Mouse (Mus musculus) left cerebral cortex, adult 9 months (tissue): Measurements from ENCODE around the gene Mgll.

ENCODE experiments used
- DNase-seq, 2 experiments: peaks; one replicate each; pipeline ENCODE4 v3.0.0; 2022; ENCODE audit warnings: low spot score in 2 of 2

Mgll gene

DNA sequence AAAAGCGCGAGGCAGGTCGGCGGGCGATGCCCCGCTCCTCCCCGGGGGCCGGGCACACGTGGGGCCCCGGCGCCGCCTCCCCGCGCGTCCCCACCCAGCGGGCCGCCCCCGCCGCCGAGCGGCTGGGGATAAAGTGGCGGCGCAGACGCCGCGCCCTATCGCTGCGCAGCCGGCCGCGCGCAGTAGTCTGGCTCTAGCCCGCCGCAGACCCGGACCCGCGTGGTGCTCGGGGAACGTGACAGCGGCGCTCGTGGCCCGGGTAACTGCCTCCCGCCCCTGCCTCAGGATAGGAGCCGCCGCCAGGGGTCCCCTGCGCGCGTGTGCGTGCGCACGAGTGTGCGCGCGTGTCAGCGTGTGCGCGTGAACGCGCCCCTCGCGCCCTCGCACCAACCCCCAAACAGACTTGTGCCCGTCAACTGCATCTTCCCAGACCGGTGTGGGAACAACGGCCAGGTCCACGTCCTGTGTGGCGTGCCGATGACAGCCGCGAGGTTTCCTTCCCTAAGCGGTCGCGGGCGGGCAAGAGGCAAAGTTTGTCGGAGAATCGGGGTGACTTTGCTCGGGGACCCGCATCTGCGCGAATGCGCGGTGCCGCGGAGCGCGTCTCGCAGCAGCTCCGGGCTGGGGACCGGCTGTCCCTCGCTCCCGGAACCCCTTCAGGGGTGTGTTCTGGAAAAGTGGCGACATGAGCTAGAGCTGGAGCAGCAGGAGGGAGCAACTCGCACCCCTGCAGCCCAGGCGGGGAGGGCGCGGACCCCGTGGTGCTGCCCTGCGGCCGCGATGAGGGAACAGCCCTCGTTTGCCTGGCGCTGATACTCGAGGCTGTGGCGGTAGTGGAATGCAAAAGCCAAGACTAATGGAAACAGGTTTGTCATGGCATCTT, at the start of gene Mgll:
Gene Mgll, plus strand, starts transcription at position 100 of the 883 bp plus-strand sequence.
- peak in 1 of 2 experiments; percentile 72 for DNase-seq

DNA sequence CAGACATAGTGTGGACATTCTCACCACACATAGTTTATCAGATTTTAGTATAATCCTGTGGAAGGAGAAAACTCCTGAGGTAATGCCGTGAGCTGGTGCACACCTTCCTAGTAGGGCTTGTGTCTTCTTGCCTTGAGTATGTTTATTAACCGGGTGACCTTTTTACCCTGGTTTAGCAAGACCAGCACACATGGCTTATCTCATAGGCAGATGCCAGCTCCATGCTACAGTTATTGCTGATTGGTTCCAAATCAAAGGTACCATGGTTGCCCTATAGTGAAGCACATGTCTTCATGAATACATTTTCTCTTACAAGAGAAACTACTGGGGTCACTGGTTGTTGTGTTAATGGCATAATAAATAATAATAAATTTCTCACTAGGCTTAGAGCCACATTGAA, 48.4 kb upstream of the Mgll start:
- no peak for DNase-seq

DNA sequence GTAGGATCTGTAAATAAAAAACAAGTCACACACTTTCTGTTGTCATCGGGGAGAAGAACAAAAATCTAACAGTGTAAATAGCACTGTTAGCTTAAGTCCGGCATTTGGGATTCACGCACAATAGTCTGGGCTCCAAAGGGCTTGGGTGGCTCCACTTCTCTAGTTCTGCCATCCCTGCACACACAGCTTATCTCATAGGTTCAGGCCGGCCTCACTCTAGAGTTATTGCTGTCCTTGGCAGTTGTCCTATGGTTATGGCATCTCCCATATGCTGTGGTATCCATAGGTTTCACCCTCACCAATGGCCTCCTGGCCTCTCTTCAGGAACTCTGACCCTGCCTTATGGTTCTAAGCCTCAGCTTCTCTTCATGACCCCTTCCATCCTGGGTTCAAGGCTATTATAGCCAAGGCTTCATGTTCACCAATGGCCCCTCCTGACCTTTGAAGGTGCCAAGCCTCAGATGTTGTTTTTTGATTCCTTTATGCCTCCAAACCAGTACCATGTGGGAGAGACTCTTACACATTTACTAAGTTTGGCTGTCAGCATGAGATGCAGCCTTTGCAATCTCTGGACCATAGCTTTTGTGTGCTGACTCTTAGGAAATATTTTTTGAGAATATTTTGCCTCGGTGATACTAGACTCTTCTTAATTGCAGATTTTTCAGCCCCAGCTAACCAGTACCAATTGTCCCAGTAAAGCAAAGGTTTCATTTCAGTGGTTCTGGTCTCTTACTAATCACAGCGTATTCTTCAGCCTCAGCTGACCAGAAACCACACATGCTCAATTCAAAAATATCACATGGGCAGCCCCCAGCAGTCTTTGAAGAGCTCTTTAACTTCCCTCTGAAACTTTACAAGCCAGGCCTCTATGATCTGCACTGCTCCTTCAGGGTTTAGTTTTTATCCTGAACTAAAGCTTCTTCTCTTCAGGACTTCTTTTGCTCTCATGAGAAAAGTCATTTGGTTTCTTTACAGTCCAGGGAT, 47.2 kb upstream of the Mgll start:
- no peak for DNase-seq

DNA sequence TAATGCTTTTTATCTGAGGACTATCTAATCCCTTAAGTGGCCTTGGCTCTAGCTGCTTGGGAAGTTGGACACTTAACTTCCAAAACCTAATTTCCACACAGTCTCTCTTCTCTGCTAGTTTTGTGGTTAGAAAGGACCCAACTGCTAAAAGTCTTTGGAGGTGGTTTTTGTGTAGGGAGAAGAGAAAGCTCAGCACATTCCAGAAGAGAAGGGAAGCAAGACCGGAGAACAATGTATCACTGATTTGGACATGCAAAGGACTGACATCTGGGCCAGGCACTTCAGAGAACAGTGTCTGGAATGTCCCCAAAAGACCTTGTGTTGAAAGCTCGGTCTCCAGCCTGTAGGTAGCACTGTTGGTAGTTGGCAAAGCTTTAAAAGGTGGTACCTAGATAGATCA, 46.5 kb upstream of the Mgll start:
- DNase-seq, result no peak

DNA sequence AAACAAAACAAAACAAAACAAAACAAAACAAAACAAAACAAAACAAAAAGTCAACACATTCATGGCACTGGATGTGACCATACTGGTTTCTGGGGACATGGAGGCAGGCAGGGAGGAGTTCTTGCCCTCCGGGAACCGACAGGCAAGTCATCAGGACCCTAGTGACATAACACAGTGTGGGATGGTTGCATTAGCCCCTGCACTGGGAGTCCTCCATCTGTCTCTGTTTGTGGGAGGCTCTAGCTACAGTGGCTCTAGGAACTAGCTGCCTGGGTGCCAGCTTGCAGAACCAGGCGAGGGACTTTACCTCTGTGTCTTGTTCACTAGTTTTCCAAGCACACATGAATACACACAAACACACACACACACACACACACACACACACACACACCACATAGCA, 43.2 kb upstream of the Mgll start:
- DNase-seq, result no peak

- no peak for DNase-seq
Observed at GRCm38 (mm10) chr6:88683380-88684053, 40.7 kb upstream of the Mgll start.

- DNase-seq, result no peak
Observed at GRCm38 (mm10) chr6:88688171-88688570, 36.0 kb upstream of the Mgll start.

GRCm38 (mm10) chr6:88688712-88689111, 35.5 kb upstream of the Mgll start:
- no peak for DNase-seq

GRCm38 (mm10) chr6:88690211-88690610, 34.0 kb upstream of the Mgll start:
- DNase-seq, result no peak

- no peak for DNase-seq
Observed at GRCm38 (mm10) chr6:88691361-88691760, 32.9 kb upstream of the Mgll start.

DNA sequence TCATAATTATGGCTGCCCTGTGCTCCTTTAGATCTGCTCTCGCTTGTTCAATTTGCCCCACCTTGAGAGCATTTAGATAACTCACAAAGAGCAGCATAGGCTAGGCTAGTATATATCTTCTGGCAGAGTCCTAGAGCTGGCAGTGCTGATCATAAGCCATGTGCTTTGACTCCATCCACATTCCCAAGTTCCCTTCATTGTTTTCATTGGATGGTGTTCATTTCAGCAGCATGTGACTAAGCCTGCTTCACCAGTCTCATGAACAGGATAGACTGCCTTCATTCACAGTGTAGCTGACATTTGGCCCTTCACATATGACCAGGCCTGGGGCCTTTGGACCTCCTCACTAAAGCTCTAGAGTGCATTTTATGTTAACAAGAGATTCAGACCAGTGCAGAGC, 21.3 kb upstream of the Mgll start:
- DNase-seq, result no peak

DNA sequence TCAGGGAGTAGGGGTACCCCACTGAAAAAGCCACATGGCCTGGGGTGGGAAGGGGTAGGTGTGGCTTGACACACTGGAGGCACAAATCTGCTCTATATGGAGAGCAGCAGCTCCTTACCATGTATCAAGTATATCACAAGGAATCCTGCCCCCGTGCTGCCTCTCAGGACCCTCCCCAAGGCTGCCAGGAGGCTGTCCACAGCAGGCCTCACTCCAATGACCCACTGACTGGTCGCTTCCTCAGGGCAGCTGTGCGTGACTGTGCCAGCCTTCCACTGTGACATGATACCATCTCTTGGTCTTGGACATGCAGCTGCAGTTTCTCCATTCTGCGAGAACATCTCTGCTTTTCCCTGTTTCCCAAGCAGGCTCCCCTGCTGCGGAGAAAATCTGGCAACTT, 20.5 kb upstream of the Mgll start:
- no peak for DNase-seq

DNA sequence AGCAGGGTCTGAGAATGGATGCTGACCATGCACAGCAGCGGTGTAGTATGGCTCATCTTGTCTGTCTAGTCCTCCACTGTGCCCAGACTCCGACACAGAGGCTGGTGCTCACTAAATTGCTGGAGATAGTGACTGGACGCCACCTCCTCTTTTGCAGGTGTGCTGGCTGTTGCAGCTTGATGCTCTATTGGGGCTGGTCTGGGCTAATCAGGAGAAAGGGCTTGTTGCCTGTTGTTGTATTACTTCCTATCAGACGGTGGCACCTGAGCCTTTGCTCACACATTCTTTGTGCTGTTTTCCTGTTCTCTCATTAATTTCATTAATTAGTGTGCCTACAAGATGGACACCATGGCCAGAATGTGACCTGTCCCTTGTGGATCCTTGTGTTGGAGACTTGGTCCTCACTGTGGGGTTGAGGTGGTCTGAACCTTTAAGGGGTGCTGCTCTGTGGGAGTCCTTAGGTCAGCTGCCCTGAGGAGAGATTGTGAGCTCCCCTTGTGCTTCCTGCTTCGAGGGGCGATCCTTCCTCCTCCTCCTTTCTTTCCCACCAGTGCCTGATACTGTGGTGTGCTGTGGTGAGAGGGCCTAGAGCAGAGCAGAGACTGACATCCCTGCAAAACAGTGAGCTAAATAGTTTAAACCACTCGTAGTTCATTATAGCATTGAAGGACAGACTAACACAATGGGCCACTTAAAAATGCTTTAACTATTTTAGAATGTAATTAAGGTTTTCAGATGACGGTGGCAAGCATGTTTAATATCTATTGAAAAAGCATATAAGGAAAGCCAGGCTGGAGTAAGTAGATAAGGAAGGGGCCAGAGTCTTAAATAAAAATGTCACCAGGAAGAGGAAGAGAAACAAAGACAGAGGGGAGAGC, 15.6 kb upstream of the Mgll start:
- DNase-seq, result no peak

DNA sequence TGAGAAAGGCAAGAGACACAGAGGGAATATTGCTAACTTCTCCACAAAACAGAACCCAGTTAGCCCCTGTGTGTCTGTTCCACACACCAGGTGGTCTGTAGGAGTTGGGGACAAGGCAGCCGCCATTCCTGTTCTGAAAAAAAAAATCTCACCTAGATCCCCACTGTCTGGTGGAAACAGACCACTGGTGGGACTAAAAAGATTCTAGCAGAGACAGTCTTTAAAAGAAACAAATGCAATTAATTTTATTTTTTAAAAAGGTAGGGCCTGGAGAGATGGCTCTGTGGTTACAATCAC, 15.0 kb upstream of the Mgll start:
- DNase-seq, result no peak

DNA sequence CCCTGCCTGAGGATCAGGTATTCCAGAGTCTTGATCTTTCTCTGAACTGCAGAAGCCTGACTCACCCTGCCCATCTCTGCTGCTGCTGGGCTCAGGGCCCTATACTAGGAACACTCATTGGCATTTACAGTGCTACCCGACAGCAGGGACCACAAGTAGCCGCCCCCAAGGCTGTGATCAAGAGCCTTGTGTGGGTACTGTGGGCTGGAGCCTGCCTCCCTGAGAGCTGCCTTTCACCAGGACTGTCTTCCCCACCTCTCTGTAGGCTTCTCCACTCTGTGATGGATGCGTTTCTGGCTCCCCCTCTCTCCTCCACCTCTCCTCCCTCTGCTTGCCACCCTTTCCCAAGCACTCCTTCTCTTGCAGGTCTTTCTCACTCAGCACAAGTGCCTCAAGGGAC, 12.9 kb upstream of the Mgll start:
- no peak for DNase-seq

- DNase-seq, result no peak
Observed at GRCm38 (mm10) chr6:88712083-88712482, 12.1 kb upstream of the Mgll start.

DNA sequence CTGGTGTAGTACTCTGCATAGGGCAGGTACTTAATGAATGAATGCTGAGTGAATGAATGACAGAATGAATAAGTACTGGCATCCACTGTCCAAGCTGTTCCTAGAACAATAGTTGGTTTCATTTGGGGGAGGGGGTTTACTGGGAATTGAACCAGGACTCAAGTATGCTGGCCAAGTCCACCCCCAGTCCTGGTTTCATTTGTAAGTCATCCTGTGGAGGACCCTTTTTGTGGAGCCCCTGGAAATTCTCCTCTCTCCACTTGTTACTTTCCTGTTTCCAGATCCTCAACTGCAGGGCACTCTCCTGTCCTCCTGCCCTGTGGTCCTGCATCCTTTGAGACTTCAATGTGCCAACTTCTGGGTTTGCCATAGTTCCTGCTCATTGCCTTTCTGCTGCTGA, 10.9 kb upstream of the Mgll start:
- no peak for DNase-seq

DNA sequence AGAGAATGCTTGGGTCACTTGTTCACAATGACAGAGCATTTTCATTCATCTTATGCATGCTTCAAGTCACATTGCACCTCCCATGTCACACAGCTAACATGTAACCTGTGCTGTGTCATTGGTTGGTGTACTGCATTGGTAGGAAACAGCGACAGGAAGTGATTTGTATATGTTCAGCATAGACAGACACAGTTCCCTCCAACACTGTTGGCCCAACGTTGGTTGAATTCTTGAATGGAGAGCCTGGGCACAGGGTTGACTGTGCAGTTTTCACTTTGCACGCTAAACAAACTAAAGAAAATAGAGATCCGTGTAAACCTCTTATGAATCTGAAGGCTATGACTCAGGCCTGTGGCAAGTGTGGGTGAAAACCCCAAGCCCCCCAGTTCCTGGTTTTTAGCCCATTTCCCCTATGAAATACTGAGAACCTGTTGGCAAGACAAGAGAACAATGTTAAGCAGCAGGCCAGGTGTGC, 10.0 kb upstream of the Mgll start:
- no peak for DNase-seq

GRCm38 (mm10) chr6:88715378-88715781, 8.8 kb upstream of the Mgll start:
- no peak for DNase-seq

- DNase-seq, result no peak
Observed at GRCm38 (mm10) chr6:88715966-88716365, 8.2 kb upstream of the Mgll start.
